Mouse (Mus musculus) cerebellum, postnatal 25 days (tissue): Measurements from ENCODE around the gene Klhl35.
"Not testable (repeated sequence)": the region's sequence is repeated elsewhere in the genome, so short reads cannot be mapped to it uniquely, and the experiment has no call there.

Experiments
- DNase-seq, 2 experiments: peaks; one replicate each; pipeline ENCODE4 v3.0.0; 2021; ENCODE audit warnings: mixed read lengths in 2 of 2

Klhl35 gene

DNA sequence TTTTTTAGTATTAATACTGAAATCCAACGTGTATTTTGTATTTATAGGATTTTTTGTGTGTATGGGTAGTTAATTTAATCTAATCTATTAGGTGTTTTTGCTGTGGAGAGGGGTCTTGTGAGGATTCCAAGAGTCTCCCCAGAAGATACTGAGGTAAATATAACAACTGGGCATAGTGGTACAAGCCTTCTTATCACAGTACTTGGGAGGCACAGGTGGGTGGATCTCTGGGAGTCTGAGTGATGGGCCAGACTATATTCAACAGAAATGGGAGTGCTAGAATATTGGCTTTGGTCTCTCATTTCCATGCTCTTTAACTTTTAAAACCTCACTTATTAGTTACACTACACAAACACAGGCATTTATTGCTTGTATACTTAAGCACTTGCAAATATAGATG lies 35.3 kb downstream of the Klhl35 start:
- DNase-seq: no peak

GRCm38 (mm10) chr7:99504556-99504955 lies 38.8 kb downstream of the Klhl35 start:
- DNase-seq: no peak

- DNase-seq: not testable (repeated sequence)
Measured at GRCm38 (mm10) chr7:99508187-99508586, 42.4 kb downstream of the Klhl35 start.

GRCm38 (mm10) chr7:99510087-99510501 lies 44.3 kb downstream of the Klhl35 start:
- DNase-seq: peak; percentile 17 to 47

GRCm38 (mm10) chr7:99516092-99516813 lies 50.4 kb downstream of the Klhl35 start:
- peak; percentile 47 to 71 for DNase-seq

DNA sequence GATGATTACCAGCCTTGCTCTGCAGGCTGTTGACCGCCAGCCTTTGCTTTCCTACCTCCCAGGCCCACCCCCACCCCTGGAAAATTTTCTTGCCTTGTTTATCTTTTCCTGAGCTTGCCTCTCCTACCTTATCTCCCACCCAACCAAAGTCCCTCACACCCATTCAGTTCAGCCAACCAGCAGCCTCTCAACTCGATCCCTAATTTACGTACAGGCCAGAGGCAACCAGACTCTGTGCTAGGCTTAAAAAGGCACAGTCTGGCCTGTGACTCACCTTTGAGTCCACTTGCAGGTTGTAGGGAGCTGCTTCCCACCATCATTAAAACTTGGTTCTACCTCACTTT lies 51.0 kb downstream of the Klhl35 start:
- DNase-seq: no peak

GRCm38 (mm10) chr7:99518954-99519644 lies 53.3 kb downstream of the Klhl35 start:
- DNase-seq: no peak

GRCm38 (mm10) chr7:99523121-99523520 lies 57.3 kb downstream of the Klhl35 start:
- DNase-seq: no peak
